Mouse (Mus musculus): ENCODE results near the gene Msh4. TPM values are rescaled to one million over a fixed set of nuclear protein-coding genes. Genes with fewer than 3 reads are reported as not detected.
A peak's percentile ranks its signal among the peaks of the same experiment; 100 is the strongest.

Msh4 gene
- 0.04 and 0.10 TPM in 2 replicates for polyA plus RNA-seq (2015; fragmentation: Nextera tagmentation; extraction: Ambion mirVana)

GRCm38 (mm10) chr3:153906136-153906871 lies at the start of gene Msh4:
Msh4 (minus strand) TSS chr3:153906138.
- Histone ChIP-seq H3K36me3 (ENCODE audit: control insufficient read depth, insufficient read depth, low read length) (peaks cover 40% of the 10 kb centered on the region), H3K4me2 (replicated peaks; ENCODE audit: low read depth) (no peak within 1 kb of the TSS), H3K4me3 (ENCODE audit: low read depth, low read length) (no peak within 1 kb of the TSS), H3K9ac (ENCODE audit: low read length) (no peak within 1 kb of the TSS), H3K27ac (replicated peaks) (no peak within 1 kb of the TSS), H3K27me3 (ENCODE audit: control insufficient read depth, insufficient read depth, low read length) (no peaks in the 10 kb centered on the region), H3K4me1 (replicated peaks; ENCODE audit: control insufficient read depth, insufficient read depth) (0 out of 2 replicates have a peak, but pooled peaks cover 3% of the 10 kb centered on the region), H3K9me3 (ENCODE audit: control insufficient read depth, low read length) (no peaks in the 10 kb centered on the region)
- TF ChIP-seq EP300 (optimal IDR thresholded peaks at IDR 0.05): no peak
- no peak for TF ChIP-seq CTCF (IDR thresholded peaks at IDR 0.05; ENCODE audit: low read depth)
- 75% methylated on average over 9 of the region's 9 CpGs for WGBS
- ATAC-seq (ENCODE audit: low FRiP score, low TSS enrichment) (no peak), DNase-seq (ENCODE audit: low spot score) (no peak)

DNA sequence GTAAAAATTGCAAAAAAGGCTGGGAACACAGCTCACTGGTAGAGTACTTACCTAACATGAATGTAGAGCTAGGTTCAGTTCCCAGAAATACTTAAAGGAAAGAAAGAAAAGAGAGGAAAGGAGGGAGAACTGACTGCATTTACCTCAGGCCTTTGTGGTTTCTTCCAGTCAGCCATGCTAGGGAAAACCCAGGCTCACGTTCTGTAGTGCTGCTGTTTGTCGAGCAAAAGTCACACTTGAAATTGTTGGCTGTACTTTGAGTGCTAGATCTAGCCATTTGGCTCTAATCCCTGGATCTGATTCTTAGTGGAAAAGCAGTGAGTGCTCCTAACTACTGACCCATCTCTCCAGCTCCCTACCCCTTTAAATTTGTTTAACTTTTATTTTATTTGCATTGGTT lies 42.2 kb upstream of the Msh4 start:
- Histone ChIP-seq H3K9ac (ENCODE audit: low read length) (no peak overlapping the region), H3K4me1 (replicated peaks; ENCODE audit: control insufficient read depth, insufficient read depth) (no peaks in the 10 kb centered on the region), H3K27me3 (ENCODE audit: control insufficient read depth, insufficient read depth, low read length) (no peaks in the 10 kb centered on the region), H3K4me2 (replicated peaks; ENCODE audit: low read depth) (no peak overlapping the region), H3K9me3 (ENCODE audit: control insufficient read depth, low read length) (no peaks in the 10 kb centered on the region), H3K27ac (replicated peaks) (no peak overlapping the region), H3K4me3 (ENCODE audit: low read depth, low read length) (no peak overlapping the region), H3K36me3 (ENCODE audit: control insufficient read depth, insufficient read depth, low read length) (no peaks in the 10 kb centered on the region)
- TF ChIP-seq EP300 (optimal IDR thresholded peaks at IDR 0.05): no peak
- no peak for TF ChIP-seq CTCF (IDR thresholded peaks at IDR 0.05; ENCODE audit: low read depth)
- WGBS: 54% methylated on average over 2 of the region's 2 CpGs
- DNase-seq (ENCODE audit: low spot score) (no peak), ATAC-seq (ENCODE audit: low FRiP score, low TSS enrichment) (no peak)

- no peaks in the 10 kb centered on the region for H3K9me3 ChIP-seq (ENCODE audit: control insufficient read depth, low read length)
- no peaks in the 10 kb centered on the region for H3K4me1 ChIP-seq (replicated peaks; ENCODE audit: control insufficient read depth, insufficient read depth)
- WGBS: 75% methylated on average over 4 of the region's 4 CpGs
- TF ChIP-seq CTCF (IDR thresholded peaks at IDR 0.05; ENCODE audit: low read depth): no peak
- no peaks in the 10 kb centered on the region for H3K36me3 ChIP-seq (ENCODE audit: control insufficient read depth, insufficient read depth, low read length)
- H3K27ac ChIP-seq (replicated peaks): no peak overlapping the region
- ATAC-seq (ENCODE audit: low FRiP score, low TSS enrichment) (no peak), DNase-seq (ENCODE audit: low spot score) (no peak)
- no peaks in the 10 kb centered on the region for H3K27me3 ChIP-seq (ENCODE audit: control insufficient read depth, insufficient read depth, low read length)
- no peak overlapping the region for H3K4me2 ChIP-seq (replicated peaks; ENCODE audit: low read depth)
- H3K9ac ChIP-seq (ENCODE audit: low read length): no peak overlapping the region
- no peak overlapping the region for H3K4me3 ChIP-seq (ENCODE audit: low read depth, low read length)
Observed at GRCm38 (mm10) chr3:153947271-153947670, 41.3 kb upstream of the Msh4 start.

DNA sequence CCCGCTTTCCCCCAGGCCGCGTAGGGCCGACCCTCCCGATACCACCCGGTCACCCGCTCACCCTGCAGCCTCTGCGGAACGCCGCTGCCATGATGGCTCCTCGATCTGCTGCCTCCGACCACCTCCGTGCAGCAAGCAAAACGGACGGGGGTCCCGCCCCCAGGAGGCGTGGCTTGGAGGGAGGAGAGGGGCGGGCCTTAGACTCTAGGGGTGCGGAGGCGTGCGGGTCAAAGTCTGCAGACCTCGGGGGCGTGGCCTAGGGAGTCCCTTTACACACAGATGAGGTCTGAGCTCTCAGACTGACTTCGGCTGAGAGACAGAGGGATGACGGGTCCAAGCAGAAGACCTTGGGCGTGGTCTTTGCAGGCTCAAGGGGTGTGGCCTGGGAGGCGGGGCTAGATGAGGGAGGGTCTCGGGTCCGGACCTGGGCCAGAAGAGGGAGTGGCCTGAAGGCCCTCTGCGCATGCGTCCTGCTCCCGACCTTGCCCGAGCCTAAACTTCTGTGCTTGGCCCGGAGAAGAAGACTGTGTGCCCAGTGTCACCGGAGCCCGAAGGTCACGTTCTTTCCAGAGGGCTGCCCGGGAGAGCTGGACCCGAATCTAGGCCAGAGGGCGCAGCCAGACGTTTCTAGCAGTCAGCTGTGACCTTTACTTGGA lies 38.5 kb upstream of the Msh4 start, which contains the start of gene Acadm:
Acadm (minus strand) TSS at position 298 of the 656 bp plus-strand sequence.
- H3K27me3 ChIP-seq (ENCODE audit: control insufficient read depth, insufficient read depth, low read length): no peaks in the 10 kb centered on the region
- peaks cover 2% of the 10 kb centered on the region; the same call in 1 of the 2 replicates for H3K36me3 ChIP-seq (ENCODE audit: control insufficient read depth, insufficient read depth, low read length)
- under 1% methylated on average over 41 of the region's 41 CpGs for WGBS
- peak within 1 kb of the TSS; percentile 70 for H3K4me2 ChIP-seq (replicated peaks; ENCODE audit: low read depth)
- H3K9me3 ChIP-seq (ENCODE audit: control insufficient read depth, low read length): no peaks in the 10 kb centered on the region
- peak; percentile 99 for DNase-seq (ENCODE audit: low spot score)
- peak within 1 kb of the TSS; percentile 93 for H3K27ac ChIP-seq (replicated peaks)
- no peaks in the 10 kb centered on the region for H3K4me1 ChIP-seq (replicated peaks; ENCODE audit: control insufficient read depth, insufficient read depth)
- ATAC-seq (ENCODE audit: low FRiP score, low TSS enrichment): peak; percentile 99
- TF ChIP-seq EP300 (optimal IDR thresholded peaks at IDR 0.05) (no peak), CTCF (IDR thresholded peaks at IDR 0.05; ENCODE audit: low read depth) (peak; percentile 1; the same call in 1 of the 2 replicates)
- H3K4me3 ChIP-seq (ENCODE audit: low read depth, low read length): peak within 1 kb of the TSS; percentile 74
- H3K9ac ChIP-seq (ENCODE audit: low read length): peak within 1 kb of the TSS; percentile 80

DNA sequence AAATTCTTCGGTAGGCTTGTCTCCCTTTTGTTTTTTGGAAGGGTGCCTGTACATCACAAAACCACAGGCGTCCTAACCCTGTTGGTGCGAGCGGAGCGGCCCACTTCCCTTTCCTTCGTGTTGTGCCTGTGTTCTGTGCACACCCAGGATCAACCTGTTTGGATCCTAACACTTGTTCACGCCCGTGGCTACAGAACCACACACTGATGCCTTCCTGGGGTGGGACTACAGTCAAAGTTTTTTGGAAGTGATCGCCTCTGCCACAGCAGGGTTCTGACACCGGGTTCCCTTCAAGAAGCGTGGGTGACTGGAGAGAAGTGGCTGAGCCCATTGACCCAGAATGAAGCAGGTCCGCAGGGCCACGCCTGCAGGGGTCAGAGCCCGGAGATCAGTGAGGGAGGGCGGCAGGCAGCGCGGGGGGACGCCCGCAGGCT lies 38.0 kb upstream of the Msh4 start:
- Histone ChIP-seq H3K4me1 (replicated peaks; ENCODE audit: control insufficient read depth, insufficient read depth) (no peaks in the 10 kb centered on the region), H3K27ac (replicated peaks) (peak overlapping the region; percentile 93), H3K4me2 (replicated peaks; ENCODE audit: low read depth) (peak overlapping the region; percentile 70), H3K36me3 (ENCODE audit: control insufficient read depth, insufficient read depth, low read length) (peaks cover 2% of the 10 kb centered on the region; the same call in 1 of the 2 replicates), H3K27me3 (ENCODE audit: control insufficient read depth, insufficient read depth, low read length) (no peaks in the 10 kb centered on the region), H3K9me3 (ENCODE audit: control insufficient read depth, low read length) (no peaks in the 10 kb centered on the region), H3K9ac (ENCODE audit: low read length) (peak overlapping the region; percentile 80), H3K4me3 (ENCODE audit: low read depth, low read length) (peak overlapping the region; percentile 74)
- TF ChIP-seq EP300 (optimal IDR thresholded peaks at IDR 0.05): no peak
- 0 out of 2 replicates have a peak, but pooled peaks have one; percentile 1 for TF ChIP-seq CTCF (IDR thresholded peaks at IDR 0.05; ENCODE audit: low read depth)
- DNase-seq (ENCODE audit: low spot score) (no peak), ATAC-seq (ENCODE audit: low FRiP score, low TSS enrichment) (peak; percentile 67)
- WGBS: under 1% methylated on average over 19 of the region's 19 CpGs

Measured in stomach, postnatal 0 days (tissue).